Mouse (Mus musculus): Measurements from ENCODE around the gene Pck1. TPM values are rescaled to one million over a fixed set of nuclear protein-coding genes. Genes with fewer than 3 reads are reported as not detected.

Gene Pck1
- polyA plus RNA-seq, 1 experiment, result 5.9 TPM

- DNase-seq (ENCODE audit: low spot score), result peak; percentile 8
These were observed 51.8 kb downstream of the Pck1 start for GRCm38 (mm10) chr2:173204671-173205070.

- DNase-seq (ENCODE audit: low spot score), result peak; percentile 12
These were observed 52.8 kb downstream of the Pck1 start for GRCm38 (mm10) chr2:173205563-173206099.

GRCm38 (mm10) chr2:173207051-173207450 is 54.2 kb downstream of the Pck1 start:
- no peak for DNase-seq (ENCODE audit: low spot score)

Other genes with a start within 250 kb of the Pck1 start
- gene Bmp7, start 212.7 kb upstream of the Pck1 start, polyA plus RNA-seq (2012; rRNA removed), result 33.2 and 35.4 TPM in 2 replicates
- gene Spo11, start 175.3 kb upstream of the Pck1 start, polyA plus RNA-seq (2012; rRNA removed), result 0.31 and 0.61 TPM in 2 replicates
- gene Rae1, start 152.9 kb upstream of the Pck1 start, polyA plus RNA-seq (2012; rRNA removed), result 51.7 and 64.4 TPM in 2 replicates
- gene Rbm38, start 132.6 kb upstream of the Pck1 start, polyA plus RNA-seq (2012; rRNA removed), result 72.9 and 109 TPM in 2 replicates
- gene Ctcfl, start 33.5 kb upstream of the Pck1 start, polyA plus RNA-seq (2012; rRNA removed), result not detected in 2 replicates
- 11.3 and 15.7 TPM in 2 replicates for gene Zbp1, start 65.9 kb downstream of the Pck1 start, polyA plus RNA-seq (2012; rRNA removed)
- 37.0 and 54.0 TPM in 2 replicates for gene Pmepa1, start 123.5 kb downstream of the Pck1 start, polyA plus RNA-seq (2012; rRNA removed)